Mouse (Mus musculus): Measurements from ENCODE around the gene Mms19. TPM values are rescaled to one million over a fixed set of nuclear protein-coding genes. Genes with fewer than 3 reads are reported as not detected.
A peak's percentile ranks its signal among the peaks of the same experiment; 100 is the strongest.

Mms19 gene
- polyA plus RNA-seq, 1 experiment from 2014 or later, result 27.0 TPM

GRCm38 (mm10) chr19:42009067-42009466 is 28.1 kb upstream of the Mms19 start:
- peaks cover 61% of the 10 kb centered on the region for H3K4me1 ChIP-seq
- no peaks in the 10 kb centered on the region for H3K27me3 ChIP-seq (ENCODE audit: insufficient read depth, poor library complexity, severe bottlenecking)
- H3K27ac ChIP-seq, result peak overlapping the region; percentile 71
- DNase-seq (ENCODE audit: low spot score), result no peak
- WGBS, result 63% methylated on average over 7 of the region's 7 CpGs
- peaks cover 2% of the 10 kb centered on the region; the same call in 1 of the 2 replicates for H3K36me3 ChIP-seq
- no peaks in the 10 kb centered on the region for H3K9me3 ChIP-seq
- no peak overlapping the region for H3K4me3 ChIP-seq

GRCm38 (mm10) chr19:42008586-42008985 is 27.6 kb upstream of the Mms19 start:
- Histone ChIP-seq H3K27ac (peak overlapping the region; percentile 71), H3K4me1 (peaks cover 65% of the 10 kb centered on the region), H3K9me3 (no peaks in the 10 kb centered on the region), H3K27me3 (ENCODE audit: insufficient read depth, poor library complexity, severe bottlenecking) (no peaks in the 10 kb centered on the region), H3K36me3 (peaks cover 2% of the 10 kb centered on the region; the same call in 1 of the 2 replicates), H3K4me3 (no peak overlapping the region)
- no peak for DNase-seq (ENCODE audit: low spot score)
- 50% methylated on average over 3 of the region's 3 CpGs for WGBS

- Histone ChIP-seq H3K36me3 (no peaks in the 10 kb centered on the region), H3K27me3 (ENCODE audit: insufficient read depth, poor library complexity, severe bottlenecking) (no peaks in the 10 kb centered on the region), H3K4me1 (peaks cover 65% of the 10 kb centered on the region), H3K27ac (peak overlapping the region; percentile 54; the same call in 1 of the 2 replicates), H3K4me3 (no peak overlapping the region), H3K9me3 (no peaks in the 10 kb centered on the region)
- no peak for DNase-seq (ENCODE audit: low spot score)
- 65% methylated on average over 8 of the region's 8 CpGs for WGBS
Measured at GRCm38 (mm10) chr19:42006568-42006967, 25.6 kb upstream of the Mms19 start.

DNA sequence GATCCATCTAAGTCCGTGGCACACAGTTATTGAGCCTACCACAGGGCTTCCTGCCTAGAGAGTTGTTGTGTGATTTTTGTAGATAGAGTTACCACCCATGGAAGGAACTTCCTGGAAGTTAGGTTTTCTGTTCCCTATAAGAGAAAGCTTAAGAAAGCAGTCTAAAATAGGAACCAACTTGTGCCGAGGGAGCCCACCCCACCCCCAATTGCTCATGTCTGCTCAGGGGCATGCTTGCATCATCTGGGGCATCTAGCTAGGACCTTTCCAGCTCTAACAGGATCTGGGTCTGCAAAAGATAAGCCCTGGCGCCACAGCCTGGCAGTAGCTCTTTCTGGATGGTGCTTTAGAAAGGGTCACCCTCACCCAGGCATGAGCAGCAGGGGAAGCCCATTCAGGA is 24.7 kb upstream of the Mms19 start:
- DNase-seq (ENCODE audit: low spot score), result no peak
- no peak overlapping the region for H3K27ac ChIP-seq
- H3K4me3 ChIP-seq, result no peak overlapping the region
- peaks cover 67% of the 10 kb centered on the region for H3K4me1 ChIP-seq
- no peaks in the 10 kb centered on the region for H3K27me3 ChIP-seq (ENCODE audit: insufficient read depth, poor library complexity, severe bottlenecking)
- H3K36me3 ChIP-seq, result no peaks in the 10 kb centered on the region
- no peaks in the 10 kb centered on the region for H3K9me3 ChIP-seq
- 40% methylated on average over 3 of the region's 3 CpGs for WGBS

DNA sequence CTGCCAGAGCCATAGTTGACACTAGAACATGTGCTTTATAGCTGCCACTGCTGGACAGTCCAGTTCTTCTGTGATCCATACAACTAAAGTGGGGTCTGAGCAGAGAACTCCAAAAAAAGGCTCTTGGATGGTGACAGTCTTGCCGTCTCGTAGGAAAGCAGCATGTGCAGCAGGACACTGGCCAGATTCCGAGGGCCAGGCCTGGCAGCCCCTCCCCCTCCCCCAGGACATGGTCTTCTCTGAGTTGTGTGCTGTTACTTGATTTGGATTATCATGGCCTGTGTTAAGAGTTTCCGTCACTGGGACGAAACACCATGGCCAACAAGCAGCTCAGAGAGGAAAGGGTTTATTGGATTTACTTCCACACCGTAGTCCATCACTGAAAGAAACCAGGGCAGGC is 23.3 kb upstream of the Mms19 start:
- no peaks in the 10 kb centered on the region for H3K27me3 ChIP-seq (ENCODE audit: insufficient read depth, poor library complexity, severe bottlenecking)
- WGBS, result 30% methylated on average over 6 of the region's 6 CpGs
- H3K9me3 ChIP-seq, result no peaks in the 10 kb centered on the region
- DNase-seq (ENCODE audit: low spot score), result no peak
- H3K4me1 ChIP-seq, result peaks cover 78% of the 10 kb centered on the region
- H3K27ac ChIP-seq, result peak overlapping the region; percentile 19; the same call in 1 of the 2 replicates
- H3K4me3 ChIP-seq, result no peak overlapping the region
- no peaks in the 10 kb centered on the region for H3K36me3 ChIP-seq

GRCm38 (mm10) chr19:42001253-42001980 is 20.5 kb upstream of the Mms19 start:
- peak overlapping the region; percentile 26; the same call in 1 of the 2 replicates for H3K27ac ChIP-seq
- H3K4me3 ChIP-seq, result no peak overlapping the region
- H3K4me1 ChIP-seq, result peaks cover 72% of the 10 kb centered on the region
- 88% methylated on average over 12 of the region's 12 CpGs for WGBS
- no peaks in the 10 kb centered on the region for H3K27me3 ChIP-seq (ENCODE audit: insufficient read depth, poor library complexity, severe bottlenecking)
- no peaks in the 10 kb centered on the region for H3K36me3 ChIP-seq
- H3K9me3 ChIP-seq, result no peaks in the 10 kb centered on the region
- no peak for DNase-seq (ENCODE audit: low spot score)

GRCm38 (mm10) chr19:42000446-42000958 is 19.5 kb upstream of the Mms19 start:
- WGBS, result 51% methylated on average over 4 of the region's 4 CpGs
- DNase-seq (ENCODE audit: low spot score), result no peak
- no peaks in the 10 kb centered on the region for H3K27me3 ChIP-seq (ENCODE audit: insufficient read depth, poor library complexity, severe bottlenecking)
- H3K27ac ChIP-seq, result peak overlapping the region; percentile 26; the same call in 1 of the 2 replicates
- H3K4me1 ChIP-seq, result peaks cover 72% of the 10 kb centered on the region
- H3K9me3 ChIP-seq, result no peaks in the 10 kb centered on the region
- H3K36me3 ChIP-seq, result no peaks in the 10 kb centered on the region
- H3K4me3 ChIP-seq, result no peak overlapping the region

DNA sequence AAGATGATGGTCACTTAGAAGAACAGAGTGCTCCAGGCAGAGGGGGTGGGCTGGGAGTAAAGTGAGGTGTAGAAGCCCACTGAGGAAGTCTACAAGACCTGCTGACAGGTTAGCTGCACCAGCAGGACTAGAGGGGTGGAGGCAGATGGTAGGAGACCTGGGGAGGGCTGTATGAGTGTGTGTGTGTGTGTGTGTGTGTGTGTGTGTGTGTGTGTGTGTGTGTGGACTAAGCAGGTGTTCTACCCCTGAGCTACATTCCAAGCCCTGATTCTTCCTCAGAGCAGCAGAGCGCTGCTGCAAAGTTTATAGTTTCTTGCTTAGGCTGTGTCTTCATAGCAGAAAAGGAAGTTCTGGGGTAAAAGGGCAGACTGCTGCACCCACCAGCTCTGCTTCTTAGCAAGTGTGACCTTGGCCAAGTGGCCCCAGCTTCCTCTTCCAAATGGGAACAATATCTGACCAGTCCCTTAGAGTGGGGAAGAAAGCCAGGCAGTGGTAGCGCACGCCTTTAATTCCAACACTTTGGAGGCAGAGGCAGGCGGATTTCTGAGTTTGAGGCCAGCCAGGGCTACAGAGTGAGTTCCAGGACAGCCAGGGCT is 18.8 kb upstream of the Mms19 start:
- 89% methylated on average over 4 of the region's 4 CpGs for WGBS
- no peak overlapping the region for H3K4me3 ChIP-seq
- no peak for DNase-seq (ENCODE audit: low spot score)
- H3K4me1 ChIP-seq, result peaks cover 71% of the 10 kb centered on the region
- no peaks in the 10 kb centered on the region for H3K27me3 ChIP-seq (ENCODE audit: insufficient read depth, poor library complexity, severe bottlenecking)
- peak overlapping the region; percentile 26; the same call in 1 of the 2 replicates for H3K27ac ChIP-seq
- H3K36me3 ChIP-seq, result no peaks in the 10 kb centered on the region
- H3K9me3 ChIP-seq, result no peaks in the 10 kb centered on the region

GRCm38 (mm10) chr19:41998770-41999548 is 18.0 kb upstream of the Mms19 start:
- H3K4me1 ChIP-seq, result peaks cover 66% of the 10 kb centered on the region
- H3K4me3 ChIP-seq, result no peak overlapping the region
- no peak for DNase-seq (ENCODE audit: low spot score)
- no peaks in the 10 kb centered on the region for H3K36me3 ChIP-seq
- no peaks in the 10 kb centered on the region for H3K27me3 ChIP-seq (ENCODE audit: insufficient read depth, poor library complexity, severe bottlenecking)
- 86% methylated on average over 9 of the region's 9 CpGs for whole genome bisulfite sequencing
- H3K9me3 ChIP-seq, result no peaks in the 10 kb centered on the region
- no peak overlapping the region; the same call in 1 of the 2 replicates for H3K27ac ChIP-seq

DNA sequence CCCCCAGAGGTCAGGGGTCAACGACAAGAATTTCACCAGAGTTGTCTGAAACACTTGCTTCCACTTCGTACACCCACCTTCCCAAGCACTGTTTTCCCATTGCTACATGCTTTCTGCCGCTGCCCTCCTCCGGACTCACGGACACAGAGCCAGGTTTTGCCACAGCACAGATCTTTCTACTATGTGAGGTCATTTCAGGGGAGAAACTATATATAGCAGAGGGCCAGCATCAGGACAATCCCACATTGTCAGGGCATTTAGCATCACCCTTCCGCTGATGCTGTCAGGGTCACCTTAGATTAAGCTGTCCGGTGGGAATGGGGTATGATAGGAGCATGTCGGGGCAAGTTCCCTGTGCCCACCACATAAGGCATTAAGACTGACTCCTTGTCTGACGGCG is 16.1 kb upstream of the Mms19 start:
- WGBS, result 49% methylated on average over 10 of the region's 10 CpGs
- Histone ChIP-seq H3K9me3 (no peaks in the 10 kb centered on the region), H3K27me3 (ENCODE audit: insufficient read depth, poor library complexity, severe bottlenecking) (no peaks in the 10 kb centered on the region), H3K4me3 (no peak overlapping the region), H3K27ac (peak overlapping the region; percentile 56), H3K4me1 (peaks cover 69% of the 10 kb centered on the region), H3K36me3 (no peaks in the 10 kb centered on the region)
- DNase-seq (ENCODE audit: low spot score), result no peak

DNA sequence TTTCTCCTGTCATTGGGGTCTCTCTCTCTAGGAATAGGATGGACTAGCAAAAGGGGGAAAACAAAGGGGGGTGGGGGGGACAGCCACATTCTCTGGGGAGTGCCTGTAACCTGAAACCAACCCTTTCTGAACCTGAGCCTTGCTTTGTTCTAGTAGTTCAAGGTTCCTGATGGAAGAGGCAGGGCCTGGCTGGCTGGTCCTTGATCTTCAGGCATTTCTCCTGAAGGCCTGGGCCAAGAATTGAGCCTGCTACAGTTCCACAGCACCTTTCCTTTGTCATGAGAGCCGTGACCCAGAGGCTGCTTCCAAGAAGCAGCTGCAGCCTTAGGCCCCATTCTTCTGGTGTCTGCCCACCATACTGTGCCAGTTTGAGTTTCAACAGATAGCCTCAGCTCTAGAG is 14.5 kb upstream of the Mms19 start:
- Histone ChIP-seq H3K4me3 (no peak overlapping the region), H3K4me1 (peaks cover 64% of the 10 kb centered on the region), H3K9me3 (no peaks in the 10 kb centered on the region), H3K36me3 (no peaks in the 10 kb centered on the region), H3K27ac (peak overlapping the region; percentile 57; the same call in 1 of the 2 replicates), H3K27me3 (ENCODE audit: insufficient read depth, poor library complexity, severe bottlenecking) (no peaks in the 10 kb centered on the region)
- WGBS, result 44% methylated on average over 1 of the region's 1 CpGs
- no peak for DNase-seq (ENCODE audit: low spot score)

DNA sequence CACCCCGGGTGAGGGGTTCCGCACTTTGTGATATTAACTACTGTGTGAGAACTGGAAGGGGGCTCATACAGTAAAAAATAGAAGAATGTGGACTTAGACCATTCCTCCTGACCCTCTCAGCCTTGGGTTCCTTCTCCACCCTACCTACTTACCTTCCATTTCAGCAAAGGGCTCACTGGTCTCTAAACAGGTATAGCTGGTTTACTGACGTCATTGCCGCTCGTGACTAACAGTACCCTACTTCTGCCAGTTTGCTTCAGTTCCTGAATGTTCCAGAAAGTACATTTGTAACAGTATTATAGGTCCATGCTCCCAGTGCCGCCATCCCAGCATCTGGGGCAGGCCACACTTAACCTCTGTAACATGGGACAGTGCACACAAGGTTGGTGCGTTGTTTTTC is 13.1 kb upstream of the Mms19 start:
- H3K27me3 ChIP-seq (ENCODE audit: insufficient read depth, poor library complexity, severe bottlenecking), result no peaks in the 10 kb centered on the region
- H3K36me3 ChIP-seq, result no peaks in the 10 kb centered on the region
- no peaks in the 10 kb centered on the region for H3K9me3 ChIP-seq
- no peak overlapping the region for H3K4me3 ChIP-seq
- H3K4me1 ChIP-seq, result peaks cover 52% of the 10 kb centered on the region
- no peak for DNase-seq (ENCODE audit: low spot score)
- H3K27ac ChIP-seq, result no peak overlapping the region
- 91% methylated on average over 7 of the region's 7 CpGs for WGBS

DNA sequence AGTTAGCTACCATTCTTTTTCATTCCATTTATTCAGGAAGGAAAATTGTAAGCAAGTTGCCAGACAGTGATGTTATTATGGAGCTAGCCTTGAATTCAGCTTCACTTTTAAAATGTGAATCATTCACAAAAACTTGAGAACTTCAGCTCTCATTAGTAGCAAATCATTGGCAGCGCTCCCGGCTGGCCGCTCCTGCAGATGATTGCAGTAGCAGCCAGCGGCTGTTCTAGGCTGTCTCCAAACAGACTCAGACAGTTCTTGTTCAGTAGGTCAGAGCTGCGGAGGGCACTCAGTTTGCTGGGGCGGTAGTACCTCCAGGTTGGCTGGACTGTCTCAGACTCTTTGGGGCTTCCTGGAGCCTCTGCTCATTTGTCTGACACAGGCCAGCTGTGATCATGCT is 12.5 kb upstream of the Mms19 start:
- WGBS, result 77% methylated on average over 6 of the region's 6 CpGs
- Histone ChIP-seq H3K4me3 (no peak overlapping the region), H3K36me3 (no peaks in the 10 kb centered on the region), H3K27ac (no peak overlapping the region), H3K4me1 (peaks cover 49% of the 10 kb centered on the region), H3K27me3 (ENCODE audit: insufficient read depth, poor library complexity, severe bottlenecking) (no peaks in the 10 kb centered on the region), H3K9me3 (no peaks in the 10 kb centered on the region)
- no peak for DNase-seq (ENCODE audit: low spot score)

All from heart, embryonic 10.5 days (tissue).